Mouse (Mus musculus): ENCODE results near the gene Cdc42.

The Cdc42 gene

DNA sequence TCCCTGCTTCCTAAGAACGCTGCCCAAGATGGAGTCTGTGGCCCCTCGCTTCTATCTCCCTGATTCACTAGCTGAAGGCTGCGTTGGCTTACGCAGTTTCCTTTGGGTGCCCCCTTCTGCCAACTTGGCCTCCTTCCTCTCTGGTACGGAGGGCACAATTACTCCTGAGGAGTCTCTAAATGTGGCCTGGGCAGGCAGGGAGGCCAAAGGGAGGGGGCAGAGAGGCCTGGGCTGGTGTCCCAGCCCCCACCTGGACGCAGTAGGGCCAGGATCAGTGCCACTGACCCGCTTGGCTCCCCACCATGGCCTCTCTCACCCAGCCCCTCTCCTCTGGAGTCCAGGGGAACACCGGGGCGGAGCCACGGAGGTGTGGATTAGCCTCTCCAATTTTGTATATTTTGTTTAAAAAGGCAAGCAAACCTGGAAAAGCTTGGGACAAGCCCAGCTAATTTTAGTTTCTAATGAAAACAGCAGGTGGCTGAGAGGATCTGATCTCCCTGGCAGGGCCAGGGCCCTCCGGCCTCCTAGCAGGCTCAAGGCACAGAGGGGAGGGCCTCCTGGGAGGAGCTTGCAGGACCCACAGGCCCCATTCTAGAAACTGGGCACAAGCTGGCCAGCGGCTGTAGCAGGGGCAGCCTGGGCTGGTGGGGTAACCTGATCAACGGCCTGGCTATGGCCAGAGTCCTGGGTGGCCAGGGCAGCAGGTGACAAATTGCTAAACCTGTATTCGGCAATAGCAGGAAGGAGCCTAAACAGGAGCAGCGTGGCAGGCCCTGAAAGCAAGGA is 71.5 kb downstream of the Cdc42 start:
- no peak for DNase-seq (ENCODE audit: low spot score)

DNA sequence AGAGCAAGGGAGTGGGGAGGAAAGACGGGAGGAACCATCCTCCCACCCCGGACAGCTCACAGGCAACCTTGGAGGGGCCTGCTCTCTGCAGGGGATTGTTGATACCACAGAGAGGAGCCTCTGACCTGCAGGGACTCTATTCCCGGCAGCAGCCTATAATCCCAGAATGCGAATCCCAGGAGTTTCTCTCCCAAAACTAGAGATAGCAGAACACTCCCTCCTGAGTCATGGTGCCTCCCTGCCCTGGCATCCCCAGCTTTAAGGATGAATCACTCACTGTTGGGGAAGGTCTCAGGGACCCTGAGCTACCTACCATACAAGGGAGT is 74.2 kb downstream of the Cdc42 start:
- DNase-seq (ENCODE audit: low spot score) = no peak

DNA sequence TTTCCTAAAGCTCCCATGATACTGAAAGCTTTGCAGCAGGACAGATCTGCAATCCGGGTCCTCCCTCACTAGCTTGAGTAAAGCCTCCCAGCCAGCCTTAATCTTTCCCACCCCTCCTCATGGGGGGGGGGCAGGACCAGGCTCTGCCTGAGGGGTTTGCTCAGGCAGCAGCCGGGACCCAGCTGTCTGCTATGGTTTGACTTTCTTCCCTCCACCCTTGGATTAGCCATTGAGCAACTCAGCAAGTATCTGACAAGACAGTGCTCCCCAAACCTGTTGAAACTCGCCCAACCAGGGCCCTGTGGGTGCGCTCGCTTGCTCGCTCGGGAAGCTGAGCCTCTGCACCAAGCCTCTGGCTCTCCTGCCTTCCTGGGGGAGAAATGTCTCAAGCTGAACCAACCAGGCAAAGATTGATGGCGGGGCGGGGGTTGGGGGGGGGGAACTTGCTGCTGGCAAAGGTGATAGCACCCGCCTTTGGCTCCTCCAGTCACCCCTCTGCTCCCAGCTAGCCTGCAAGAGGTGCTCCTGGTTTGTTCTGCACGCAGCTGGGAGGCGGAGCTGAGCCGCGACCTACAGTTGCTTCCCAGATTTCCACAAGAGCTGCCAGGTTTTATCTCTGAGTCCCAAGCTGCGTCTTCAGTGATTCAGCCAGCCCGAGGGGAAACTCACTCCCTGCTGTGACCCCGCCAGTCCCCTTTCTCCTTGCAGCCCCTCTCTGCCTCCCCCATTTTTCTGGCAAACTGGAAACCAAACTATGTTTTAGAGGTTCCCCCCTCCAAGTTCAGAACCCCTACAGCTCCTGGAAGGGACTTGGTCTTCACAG is 74.7 kb downstream of the Cdc42 start:
- no peak for DNase-seq (ENCODE audit: low spot score)

DNA sequence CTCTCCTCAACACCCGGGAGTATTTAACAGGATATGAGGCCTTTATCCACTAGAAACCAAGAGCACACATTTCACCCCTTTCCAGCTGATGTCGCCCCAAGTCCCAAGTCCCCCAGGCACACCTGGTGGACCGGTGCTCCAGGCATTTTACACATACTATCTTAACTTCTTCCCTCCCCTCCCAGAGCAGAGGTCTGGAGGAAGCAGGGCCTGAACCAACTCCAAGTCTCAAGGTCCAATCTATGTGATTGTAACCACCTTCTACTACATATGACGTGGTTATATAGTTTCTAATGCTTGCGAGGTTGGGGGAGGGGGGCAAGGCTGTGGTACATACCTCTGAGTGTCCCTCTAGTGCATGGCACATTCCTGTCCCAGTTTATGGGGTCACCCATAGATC is 75.4 kb downstream of the Cdc42 start:
- no peak for DNase-seq (ENCODE audit: low spot score)

DNA sequence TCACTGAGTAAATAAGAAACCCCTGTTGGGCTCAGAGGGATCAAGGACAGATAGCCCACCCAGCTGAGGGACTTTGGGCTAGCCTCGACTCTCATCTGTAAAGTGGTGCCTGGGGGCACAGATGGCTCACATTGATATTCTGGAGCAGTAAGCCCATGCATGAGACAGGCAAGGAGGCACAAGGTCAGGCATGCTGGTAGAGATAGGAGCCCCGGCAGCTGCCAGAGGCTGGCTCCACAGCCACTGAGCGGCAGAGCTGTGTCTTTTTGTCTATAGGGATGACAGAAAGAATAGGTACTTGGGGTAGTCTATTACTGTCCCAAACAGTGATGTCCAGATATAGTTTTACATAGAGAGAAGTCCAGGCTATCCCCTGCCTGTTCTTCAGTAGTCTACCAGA is 76.2 kb downstream of the Cdc42 start:
- no peak for DNase-seq (ENCODE audit: low spot score)

DNA sequence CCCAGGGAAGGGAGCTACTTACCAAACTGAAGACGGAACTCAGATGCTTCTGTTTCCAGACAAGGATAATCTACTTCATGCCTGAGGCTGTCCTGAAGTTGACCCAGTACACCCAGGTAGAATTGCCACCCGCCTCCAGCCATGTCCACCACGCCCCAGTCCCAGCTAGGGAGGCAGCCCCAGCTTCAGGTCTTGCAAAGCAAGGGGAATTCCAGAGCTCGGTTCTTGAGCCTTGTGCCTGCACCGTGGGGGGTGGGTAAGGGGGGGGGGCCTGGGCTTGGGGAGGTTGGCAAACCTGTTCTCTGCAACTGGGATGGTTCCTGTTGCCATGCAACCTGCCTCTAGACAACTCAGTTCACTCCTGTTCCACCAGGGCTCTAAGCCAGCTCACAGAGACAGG is 78.2 kb downstream of the Cdc42 start:
- DNase-seq (ENCODE audit: low spot score) = no peak

DNA sequence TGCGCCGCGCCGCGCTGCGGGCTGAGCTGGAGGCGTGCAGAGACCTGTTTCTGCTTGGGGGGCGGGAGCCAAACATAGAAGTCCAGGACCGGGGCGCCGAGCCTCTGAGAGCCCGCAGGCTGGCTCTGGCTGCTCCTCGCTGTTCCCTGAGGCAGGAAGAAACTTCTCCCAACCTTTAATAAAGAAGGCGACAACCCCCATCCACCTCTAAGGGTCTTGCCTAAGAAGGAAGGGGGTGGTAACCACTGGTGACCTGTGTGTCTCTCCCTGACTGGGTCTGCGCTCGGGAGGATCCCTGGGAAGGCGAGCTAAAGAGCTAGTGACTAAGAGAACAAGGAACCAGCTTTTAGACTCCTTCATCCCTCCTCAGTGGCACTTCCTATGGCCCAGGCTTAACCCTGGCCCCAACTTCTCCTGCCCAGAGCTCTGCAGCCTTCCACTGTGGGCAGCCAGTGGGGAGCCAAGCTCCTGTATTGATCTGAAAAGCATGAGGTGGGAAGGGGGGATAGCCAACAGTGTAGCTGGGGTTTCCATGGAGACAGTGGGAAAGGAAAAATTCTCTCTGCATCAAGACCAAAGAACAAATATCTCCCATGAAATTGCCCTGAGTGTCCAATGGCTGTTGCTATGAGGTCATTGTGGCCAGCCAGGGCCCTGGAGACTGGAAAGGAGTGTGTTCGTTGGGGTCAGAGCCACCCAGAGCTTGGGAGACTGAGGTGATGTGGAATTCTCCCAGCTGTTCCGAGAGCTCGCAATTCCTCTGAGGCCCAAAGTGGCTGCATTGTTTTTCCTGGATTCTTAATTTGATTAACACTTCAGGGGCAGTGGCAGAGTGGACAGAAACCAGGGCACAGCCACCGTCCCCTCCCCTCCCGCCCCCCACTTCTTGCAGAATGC is 79.1 kb downstream of the Cdc42 start:
- no peak for DNase-seq (ENCODE audit: low spot score)

DNA sequence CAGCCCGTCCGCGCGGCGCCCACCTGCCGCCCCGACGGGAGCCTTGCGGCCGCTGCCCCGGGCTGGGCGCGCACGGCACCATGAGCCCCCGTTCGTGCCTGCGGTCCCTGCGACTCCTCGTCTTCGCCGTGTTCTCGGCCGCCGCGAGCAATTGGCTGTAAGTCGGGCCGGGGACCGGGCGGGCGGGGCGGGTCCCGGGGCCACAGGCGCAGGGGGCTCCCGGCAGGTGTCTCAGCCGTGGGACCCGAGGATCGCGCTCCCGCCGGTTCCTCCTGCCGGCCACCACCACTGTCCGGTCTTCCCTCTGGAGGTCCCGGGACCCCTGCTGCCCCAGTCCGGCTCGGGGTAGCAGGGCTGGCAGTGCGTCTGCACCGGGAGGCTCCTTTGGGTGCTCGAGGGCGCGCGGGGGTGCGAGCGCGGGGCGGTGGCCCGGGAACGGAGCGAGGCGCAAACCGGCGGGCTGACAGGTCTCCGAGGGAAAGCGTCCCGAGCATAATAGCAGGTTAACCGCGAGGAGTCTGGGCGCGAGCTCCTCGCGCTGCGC is 79.8 kb downstream of the Cdc42 start:
- DNase-seq (ENCODE audit: low spot score) = no peak

DNA sequence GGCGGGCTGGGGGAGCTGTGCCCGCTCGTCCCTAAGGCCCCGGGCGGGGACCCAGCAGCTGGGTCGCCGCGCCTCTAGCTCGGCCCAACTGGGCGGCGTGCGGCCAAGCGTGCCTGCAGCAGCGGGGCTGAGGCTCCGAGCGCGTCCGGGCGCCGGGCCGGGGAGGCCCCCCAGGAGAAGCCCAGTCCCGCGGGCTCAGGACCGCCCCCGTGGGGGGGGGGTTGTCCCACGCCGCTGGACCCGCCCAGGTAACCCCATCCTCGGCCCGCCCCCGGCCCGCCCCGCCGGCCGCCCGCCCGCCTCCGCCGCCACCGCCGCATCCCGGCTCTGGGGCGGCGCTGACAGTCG is 80.4 kb downstream of the Cdc42 start, which contains the start of gene Wnt4:
Gene Wnt4 (plus strand): TSS at position 324 of the 348 bp plus-strand sequence.
- DNase-seq (ENCODE audit: low spot score) = no peak

DNA sequence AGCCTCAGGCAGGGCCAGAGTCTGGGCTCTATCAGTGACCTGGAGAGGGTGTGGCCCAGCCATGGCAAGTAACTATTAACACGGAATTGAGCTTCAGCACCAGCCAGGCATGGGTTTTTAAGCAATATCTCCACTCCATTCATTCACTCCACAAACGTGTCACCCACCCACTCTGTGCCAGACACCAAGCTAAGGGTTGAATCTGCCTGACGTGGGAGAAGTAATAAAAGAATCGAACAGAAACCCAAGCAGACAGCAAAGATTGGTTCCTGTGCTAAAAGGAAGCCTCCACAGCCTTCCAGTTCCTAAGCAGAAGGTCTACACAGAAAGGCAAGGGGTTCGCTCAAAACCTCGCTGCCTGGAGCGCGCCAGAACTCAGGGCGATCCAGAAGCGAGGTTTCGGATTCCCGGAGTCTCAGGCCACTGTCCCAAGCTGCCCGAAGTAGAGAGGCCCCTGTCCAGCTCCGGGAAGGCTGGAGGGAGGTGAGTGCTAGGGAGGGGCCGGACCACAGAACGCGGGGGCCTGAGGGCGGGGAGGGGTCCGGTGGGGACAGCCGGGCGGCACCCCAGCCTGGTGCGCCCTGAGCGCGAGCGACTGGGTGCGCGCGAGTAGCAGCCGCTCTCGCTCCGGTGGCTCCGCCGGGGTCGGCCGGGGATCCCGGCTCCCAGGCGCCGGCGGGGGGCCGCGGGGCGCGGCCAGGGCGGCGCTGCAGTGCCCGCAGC is 80.9 kb downstream of the Cdc42 start:
- no peak for DNase-seq (ENCODE audit: low spot score)

DNA sequence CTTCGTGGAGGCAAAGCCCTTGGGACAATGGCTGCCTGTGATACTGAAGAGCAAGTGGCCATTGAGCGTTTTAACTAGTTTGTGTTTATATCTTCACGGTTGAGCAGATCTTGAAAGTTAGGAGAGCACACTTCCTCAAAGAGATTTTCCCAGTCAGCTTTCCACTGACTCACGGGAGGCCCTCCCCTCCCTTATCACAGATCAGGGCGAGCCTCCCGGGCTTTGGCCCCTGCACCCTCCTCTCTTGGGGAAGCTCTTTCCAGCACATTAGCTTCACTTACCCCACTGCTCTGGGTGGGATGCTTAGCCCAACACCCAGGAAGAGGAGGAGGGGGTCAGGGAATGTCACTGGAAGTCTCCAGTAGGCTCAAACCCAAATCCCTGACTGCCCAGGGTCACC is 83.2 kb downstream of the Cdc42 start:
- no peak for DNase-seq (ENCODE audit: low spot score)

DNA sequence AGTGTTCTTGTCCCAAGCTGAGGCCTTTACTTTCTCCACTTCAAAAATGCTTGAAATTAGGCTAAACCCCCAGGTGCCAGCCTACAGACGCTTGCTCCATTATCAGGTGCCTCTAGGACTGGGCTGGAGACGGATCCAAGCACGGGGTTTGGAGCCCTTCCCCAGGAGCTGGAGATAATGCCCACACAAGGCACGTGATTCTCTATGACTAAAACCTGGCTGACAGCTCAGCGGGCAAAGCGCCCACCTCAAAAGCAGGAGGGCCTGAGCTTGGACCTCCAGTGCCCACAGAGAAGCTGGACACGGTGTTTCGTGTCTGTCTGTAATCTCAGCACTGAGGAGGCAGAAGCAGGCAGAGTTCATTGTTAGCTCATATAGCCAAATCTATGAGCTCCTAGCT is 85.7 kb downstream of the Cdc42 start:
- no peak for DNase-seq (ENCODE audit: low spot score)
